Mouse (Mus musculus): ENCODE data around the gene Fignl1.

- TF ChIP-seq CTCF (IDR thresholded peaks at IDR 0.05; ENCODE audit: low read depth, low read length) (no peak), POLR2A (IDR thresholded peaks at IDR 0.05; ENCODE audit: borderline replicate concordance, low read depth, low read length) (no peak)
Observed at GRCm38 (mm10) chr11:11836262-11836661, 27.5 kb upstream of the Fignl1 start.

Data from bone marrow macrophage, adult 2 months (primary cell).